Mouse (Mus musculus) heart, embryonic 15.5 days (tissue): ENCODE measurements around the gene Polr2l. TPM values are rescaled to one million over a fixed set of nuclear protein-coding genes. Genes with fewer than 3 reads are reported as not detected.
A peak's percentile ranks its signal among the peaks of the same experiment; 100 is the strongest.

Experiments
- ATAC-seq: fragments of 200-750 bp; cut with Nextera tagmentation; replicated peaks from 2 replicates; pipeline ENCODE4 v1.8.0; 2017; ENCODE audit warnings: low read depth, moderate TSS enrichment; ENCODE audit not compliant: insufficient number of reproducible peaks, insufficient read depth, low FRiP score
- H3K27ac ChIP-seq: fragments of 300-500 bp; sonication (generic); 2 replicates; pipeline ENCODE4 v1.5.1; 2015; ENCODE audit warnings: mild to moderate bottlenecking, inconsistent platforms
- H3K27me3 ChIP-seq: fragments of 300-500 bp; sonication (generic); 2 replicates; pipeline ENCODE4 v1.6.1; 2015; ENCODE audit warnings: inconsistent platforms
- H3K36me3 ChIP-seq: fragments of 300-500 bp; sonication (generic); 2 replicates; pipeline ENCODE4 v1.6.1; 2015; ENCODE audit warnings: mild to moderate bottlenecking, inconsistent platforms
- H3K4me1 ChIP-seq: fragments of 300-500 bp; sonication (generic); replicated peaks from 2 replicates; pipeline ENCODE4 v1.6.1; 2015; ENCODE audit warnings: inconsistent platforms
- H3K4me2 ChIP-seq: fragments of 300-500 bp; sonication (generic); 2 replicates; pipeline ENCODE4 v1.6.1; 2015; ENCODE audit warnings: inconsistent platforms, mild to moderate bottlenecking, moderate library complexity
- H3K4me3 ChIP-seq: fragments of 300-500 bp; sonication (generic); 2 replicates; pipeline ENCODE4 v1.5.1; 2015; ENCODE audit warnings: mild to moderate bottlenecking, inconsistent platforms
- H3K9ac ChIP-seq: fragments of 300-500 bp; sonication (generic); 2 replicates; pipeline ENCODE4 v1.6.1; 2015; ENCODE audit warnings: mild to moderate bottlenecking, inconsistent platforms
- H3K9me3 ChIP-seq: fragments of 300-500 bp; sonication (generic); replicated peaks from 2 replicates; pipeline ENCODE4 v1.6.1; 2016; ENCODE audit warnings: inconsistent platforms
- WGBS: fragments of 180-500 bp; shearing (Covaris S2); methylation state at CpG from one replicate; pipeline ENCODE4 v1.1.7; 2015; ENCODE audit warnings: mixed read lengths; 5-methylcytosine and 5-hydroxymethylcytosine counted together
- polyA plus RNA-seq: library from polyadenylated mRNA; unstranded; fragments of >200 nt; fragmentation: Nextera tagmentation; extraction: Ambion mirVana; gene quantifications from 2 replicates; pipeline ENCODE4 v1.2.1, GENCODE M21; 2015

Polr2l gene
- polyA plus RNA-seq, 1 experiment from 2014 or later, result 59.5 TPM

GRCm38 (mm10) chr7:141429310-141429709, 45.6 kb downstream of the Polr2l start, which contains the start of gene Cend1:
Gene Cend1 (minus strand): TSS chr7:141429491.
- Histone ChIP-seq H3K27me3 (no peaks in the 10 kb centered on the region), H3K9me3 (no peaks in the 10 kb centered on the region), H3K9ac (0 out of 2 replicates have a peak within 1 kb of the TSS, but pooled peaks have one; percentile 27), H3K4me1 (peaks cover 36% of the 10 kb centered on the region), H3K4me3 (peak within 1 kb of the TSS; percentile 29), H3K4me2 (peak within 1 kb of the TSS; percentile 54), H3K27ac (peak within 1 kb of the TSS; percentile 55), H3K36me3 (peaks cover 8% of the 10 kb centered on the region)
- 3% methylated on average over 19 of the region's 19 CpGs for WGBS
- ATAC-seq, result no peak; the same call in 1 of the 2 replicates

DNA sequence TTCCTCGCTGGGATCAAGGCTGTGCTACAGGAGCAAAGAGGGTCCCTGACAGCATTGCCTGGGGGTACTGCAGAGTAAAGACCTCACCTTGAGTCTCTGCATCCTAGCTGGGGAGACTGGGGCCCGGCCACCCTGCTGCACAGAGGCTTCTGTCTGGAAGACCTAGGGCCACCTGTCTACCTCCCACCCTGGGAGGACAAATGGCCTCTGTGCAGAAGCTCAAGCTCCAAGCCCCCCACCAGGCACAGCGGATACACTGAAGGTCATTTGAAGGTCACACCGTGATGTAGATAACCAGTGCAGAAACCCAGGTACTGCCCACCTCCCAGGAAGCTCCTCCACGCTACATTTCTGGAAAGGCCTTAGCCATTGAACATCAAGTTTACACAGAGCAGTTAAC, 46.2 kb downstream of the Polr2l start:
- Histone ChIP-seq H3K4me2 (peak overlapping the region; percentile 54), H3K9ac (no peak overlapping the region), H3K4me1 (peaks cover 30% of the 10 kb centered on the region), H3K9me3 (no peaks in the 10 kb centered on the region), H3K27me3 (no peaks in the 10 kb centered on the region), H3K36me3 (peaks cover 8% of the 10 kb centered on the region), H3K27ac (no peak overlapping the region), H3K4me3 (peak overlapping the region; percentile 29)
- ATAC-seq, result no peak
- 53% methylated on average over 5 of the region's 5 CpGs for WGBS

- Histone ChIP-seq H3K4me3 (no peak overlapping the region), H3K4me2 (no peak overlapping the region), H3K36me3 (no peaks in the 10 kb centered on the region; the same call in none of the 2 replicates), H3K27me3 (no peaks in the 10 kb centered on the region), H3K9me3 (no peaks in the 10 kb centered on the region), H3K9ac (no peak overlapping the region), H3K4me1 (peaks cover 24% of the 10 kb centered on the region), H3K27ac (no peak overlapping the region)
- 75% methylated on average over 12 of the region's 12 CpGs for WGBS
- no peak for ATAC-seq
Measured at GRCm38 (mm10) chr7:141426948-141427730, 47.8 kb downstream of the Polr2l start.

DNA sequence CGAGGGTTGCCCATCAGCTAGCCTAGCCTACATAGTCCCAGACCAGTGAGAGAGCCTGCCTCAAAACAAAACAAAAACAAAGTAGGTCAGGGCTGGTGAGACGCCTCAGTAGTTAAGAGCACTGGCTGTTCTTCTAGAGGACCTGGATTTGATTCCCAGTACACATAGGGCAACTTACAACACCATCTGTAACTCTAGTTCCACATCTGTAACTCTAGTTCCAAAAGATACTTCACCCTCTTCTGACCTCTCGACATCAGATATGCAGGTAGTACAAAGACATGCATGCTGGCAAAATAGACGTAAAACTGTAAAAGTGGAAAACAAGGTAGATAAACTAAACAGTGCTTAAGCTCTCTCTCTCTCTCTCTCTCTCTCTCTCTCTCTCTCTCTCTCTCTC, 51.1 kb downstream of the Polr2l start:
- H3K4me1 ChIP-seq, result peaks cover 7% of the 10 kb centered on the region; the same call in 1 of the 2 replicates
- H3K9ac ChIP-seq, result no peak overlapping the region
- no peak overlapping the region for H3K4me2 ChIP-seq
- H3K9me3 ChIP-seq, result no peaks in the 10 kb centered on the region
- no peaks in the 10 kb centered on the region for H3K27me3 ChIP-seq
- no peak for ATAC-seq
- no peak overlapping the region for H3K27ac ChIP-seq
- WGBS, result 48% methylated on average over 4 of the region's 4 CpGs
- no peak overlapping the region for H3K4me3 ChIP-seq
- H3K36me3 ChIP-seq, result no peaks in the 10 kb centered on the region

Other genes with a start within 250 kb of the Polr2l start
- 36.7 and 44.9 TPM in 2 replicates for gene Phrf1, start 246.3 kb downstream of the Polr2l start, polyA plus RNA-seq
- gene Irf7, start 208.7 kb downstream of the Polr2l start, polyA plus RNA-seq, result 3.0 and 6.5 TPM in 2 replicates
- gene Cdhr5, start 198.3 kb downstream of the Polr2l start, polyA plus RNA-seq, result 0.05 TPM in 1 of 2 replicates, not detected in the other
- 1.5 and 1.6 TPM in 2 replicates for gene Sct, start 196.0 kb downstream of the Polr2l start, polyA plus RNA-seq
- 0.18 and 0.22 TPM in 2 replicates for gene Drd4, start 183.1 kb downstream of the Polr2l start, polyA plus RNA-seq
- gene Deaf1, start 147.4 kb downstream of the Polr2l start, polyA plus RNA-seq, result 29.4 and 42.1 TPM in 2 replicates
- gene Tmem80, start 147.4 kb downstream of the Polr2l start, polyA plus RNA-seq, result 29.3 and 35.6 TPM in 2 replicates
- 1.1 and 4.7 TPM in 2 replicates for gene Eps8l2, start 136.3 kb downstream of the Polr2l start, polyA plus RNA-seq
- gene Taldo1, start 82.9 kb downstream of the Polr2l start, polyA plus RNA-seq, result 225 and 246 TPM in 2 replicates
- gene Gatd1, start 61.0 kb downstream of the Polr2l start, polyA plus RNA-seq, result 25.5 and 31.6 TPM in 2 replicates
- 4.5 and 5.2 TPM in 2 replicates for gene Cend1, start 45.6 kb downstream of the Polr2l start, polyA plus RNA-seq
- gene Slc25a22, start 37.2 kb downstream of the Polr2l start, polyA plus RNA-seq, result 14.1 and 20.2 TPM in 2 replicates
- gene Pidd1, start 31.1 kb downstream of the Polr2l start, polyA plus RNA-seq, result 6.7 and 9.6 TPM in 2 replicates
- 703 and 884 TPM in 2 replicates for gene Rplp2, start 27.8 kb downstream of the Polr2l start, polyA plus RNA-seq
- 56.3 and 57.5 TPM in 2 replicates for gene Pnpla2, start 19.9 kb downstream of the Polr2l start, polyA plus RNA-seq
- gene Cracr2b, start 14.0 kb downstream of the Polr2l start, polyA plus RNA-seq, result 24.9 and 26.2 TPM in 2 replicates
- 28.7 and 35.2 TPM in 2 replicates for gene Cd151, start 7.7 kb downstream of the Polr2l start, polyA plus RNA-seq
- 48.9 and 62.8 TPM in 2 replicates for gene Tspan4, start 108 bp upstream of the Polr2l start, polyA plus RNA-seq
- 27.2 and 38.7 TPM in 2 replicates for gene Chid1, start 64.7 kb upstream of the Polr2l start, polyA plus RNA-seq
- 43.6 and 59.0 TPM in 2 replicates for gene Ap2a2, start 87.0 kb upstream of the Polr2l start, polyA plus RNA-seq
- 0.08 and 0.22 TPM in 2 replicates for gene Muc6, start 180.2 kb upstream of the Polr2l start, polyA plus RNA-seq
- gene Muc2, start 215.2 kb upstream of the Polr2l start, polyA plus RNA-seq, result 0.09 and 0.23 TPM in 2 replicates